Comparison of ENCODE assay signal across 8 mouse cellular contexts in genomic region chr4:119320131-119320830, GRCm38 (mm10). TPM values are rescaled to one million over a fixed set of nuclear protein-coding genes. Genes with fewer than 3 reads are reported as not detected.
DNase-seq lines count a peak whose midpoint lies in the region; ATAC-seq lines count a peak whose summit lies in the region.

Gene Ppih, minus strand, starts transcription at chr4:119320546.

- H3K4me1 ChIP-seq in hindbrain, embryonic 12.5 days = peaks cover 16% of the 10 kb centered on the region

- H3K9ac ChIP-seq in hindbrain, embryonic 12.5 days = peak within 1 kb of the TSS; percentile 67

- peak; percentile 97 for DNase-seq in NIH3T3 (ENCODE audit: low read depth)
- DNase-seq in cerebellum, postnatal 10 days = peak; percentile 98
- peak; percentile 92 to 95 for DNase-seq in frontal cortex, postnatal 10 days (ENCODE audit: low spot score in 2 of 2)
- DNase-seq in layer of hippocampus, postnatal 14 days (ENCODE audit: low spot score in 2 of 2) = peak; percentile 93 to 97
- DNase-seq in lung, postnatal 14 days = peak; percentile 97
- peak; percentile 93 for DNase-seq in retina, adult 2 months (ENCODE audit: low read depth, low spot score)
- DNase-seq in thymus, postnatal 36 days = peak; percentile 95 to 96

- peaks cover 12% of the 10 kb centered on the region for H3K27me3 ChIP-seq in hindbrain, embryonic 12.5 days

- H3K4me3 ChIP-seq in hindbrain, embryonic 12.5 days = peak within 1 kb of the TSS; percentile 83

- H3K27ac ChIP-seq in hindbrain, embryonic 12.5 days = peak within 1 kb of the TSS; percentile 83

- no peaks in the 10 kb centered on the region for H3K9me3 ChIP-seq in hindbrain, embryonic 12.5 days (replicated peaks)

- WGBS in hindbrain, embryonic 12.5 days = 1% methylated on average over 44 of the region's 44 CpGs

- peak within 1 kb of the TSS; percentile 99 for H3K4me2 ChIP-seq in hindbrain, embryonic 12.5 days (replicated peaks)

- peak; percentile 97 for ATAC-seq in hindbrain, embryonic 12.5 days (ENCODE audit: low FRiP score)

- H3K36me3 ChIP-seq in hindbrain, embryonic 12.5 days = peaks cover 16% of the 10 kb centered on the region

RNA-seq across cellular contexts. Expression of gene Ppih, which starts in this region (rescaled TPM):
- polyA plus RNA-seq in hindbrain, embryonic 12.5 days (2016; fragmentation: Nextera tagmentation; extraction: Ambion mirVana) = 78.4 and 87.1 TPM in 2 replicates
- 10 to 100 TPM; 19.9 to 20.7 TPM for total RNA-seq in layer of hippocampus, postnatal 14 days (2021)

Comparison
In these comparisons a context has a peak if more than half of its experiments do, and no peak if none do; other contexts are left out.
1. Peak in every context shown above with its lines: DNase-seq, ATAC-seq, H3K4me3 ChIP-seq and H3K27ac ChIP-seq.